Mouse (Mus musculus): ENCODE data around the gene Mark3.

DNA sequence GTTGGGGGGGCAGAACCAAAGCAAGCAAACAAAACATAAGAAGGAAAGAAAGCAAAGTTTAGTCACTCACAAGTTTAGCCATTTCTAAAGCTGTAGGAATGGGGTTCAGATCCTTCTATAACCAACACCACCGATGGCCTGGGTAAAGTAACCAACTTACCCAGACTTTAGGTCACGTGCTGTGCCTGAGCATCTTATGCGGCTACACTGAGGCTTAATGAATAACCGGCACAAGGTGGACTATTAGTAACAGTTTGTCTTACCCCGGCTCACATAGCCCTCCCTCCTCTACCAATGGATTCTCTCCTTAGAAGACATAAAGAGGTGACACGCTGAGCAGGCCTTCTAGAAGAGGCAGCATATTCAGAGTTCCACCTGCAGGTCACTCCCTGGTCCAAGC is 1.0 kb upstream of the Mark3 start:
- TF ChIP-seq POLR2A (IDR thresholded peaks at IDR 0.05; ENCODE audit: borderline replicate concordance, insufficient read depth, low read length) (no peak), CTCF (IDR thresholded peaks at IDR 0.05; ENCODE audit: borderline replicate concordance, insufficient read depth, low read depth, low read length) (no peak)
